Mouse (Mus musculus) heart, postnatal 0 days (tissue): ENCODE data around the gene Ssc4d.

Experiments
- CTCF ChIP-seq: IDR thresholded peaks from 2 replicates; pipeline ENCODE4 v1.5.1; 2016; ENCODE audit warnings: antibody characterized with exemption, control low read depth, low read depth
- EP300 ChIP-seq: IDR thresholded peaks from 2 replicates; pipeline ENCODE4 v1.6.1; 2016; ENCODE audit warnings: antibody characterized with exemption, low read depth

DNA sequence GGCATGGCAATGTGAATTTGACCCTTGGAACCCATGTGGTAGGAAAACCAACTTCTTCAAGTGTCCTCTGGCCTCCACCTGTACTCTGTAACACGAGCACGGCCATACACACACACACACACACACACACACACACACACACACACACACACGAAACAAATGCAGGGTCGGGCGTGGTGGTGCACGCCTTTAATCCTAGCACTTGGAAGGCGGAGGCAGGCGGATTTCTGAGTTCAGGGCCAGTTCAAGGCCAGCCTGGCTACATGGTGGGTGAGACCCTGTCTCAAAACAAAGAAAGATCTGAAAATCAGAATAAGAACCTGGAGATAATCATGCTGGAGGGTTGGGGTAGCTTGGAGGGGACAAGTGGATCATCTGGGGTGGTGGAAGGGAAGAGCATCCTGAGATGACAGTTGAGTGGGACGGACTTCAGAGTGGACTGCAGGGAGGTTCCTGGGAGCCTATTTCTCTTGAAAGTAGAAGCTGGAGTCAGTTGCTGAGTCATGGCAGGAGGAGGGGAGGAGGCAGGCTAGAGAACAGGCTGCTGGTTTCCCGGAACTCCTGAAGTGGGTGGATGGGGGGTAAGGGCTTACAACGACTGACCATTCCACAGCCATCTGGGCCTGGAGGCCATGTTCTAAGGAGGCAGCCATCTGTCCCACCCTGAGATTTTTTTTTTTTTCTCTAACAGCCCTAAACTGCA is 23.5 kb downstream of the Ssc4d start:
- TF ChIP-seq CTCF (no peak), EP300 (no peak)
